Mouse (Mus musculus) limb, embryonic 14.5 days (tissue): ENCODE measurements around the gene Gm42791. TPM values are rescaled to one million over a fixed set of nuclear protein-coding genes. Genes with fewer than 3 reads are reported as not detected.

ENCODE experiments used
- ATAC-seq: fragments of 200-750 bp; cut with Nextera tagmentation; 2 replicates; pipeline ENCODE4 v1.8.0; 2017; ENCODE audit warnings: low read depth, moderate number of reproducible peaks, moderate TSS enrichment; ENCODE audit not compliant: low FRiP score
- DNase-seq: peaks from one replicate; pipeline ENCODE4 v3.0.0-alpha.2; 2015; ENCODE audit warnings: low spot score
- H3K27ac ChIP-seq: fragments of 300-500 bp; sonication (generic); replicated peaks from 2 replicates; pipeline ENCODE4 v1.5.1; 2014; ENCODE audit warnings: low read depth, mild to moderate bottlenecking, low read length, moderate library complexity, mixed read lengths
- H3K27me3 ChIP-seq: fragments of 300-500 bp; sonication (generic); 2 replicates; pipeline ENCODE4 v1.6.1; 2014; ENCODE audit warnings: low read length, mixed read lengths; ENCODE audit not compliant: control insufficient read depth, insufficient read depth
- H3K36me3 ChIP-seq: fragments of 300-500 bp; sonication (generic); 2 replicates; pipeline ENCODE4 v1.6.1; 2014; ENCODE audit warnings: mild to moderate bottlenecking, low read length, moderate library complexity, mixed read lengths; ENCODE audit not compliant: control insufficient read depth, insufficient read depth
- H3K4me1 ChIP-seq: fragments of 300-500 bp; sonication (generic); 2 replicates; pipeline ENCODE4 v1.6.1; 2014; ENCODE audit warnings: antibody characterized with exemption, low read length, mixed read lengths; ENCODE audit not compliant: control insufficient read depth, insufficient read depth
- H3K4me2 ChIP-seq: fragments of 300-500 bp; sonication (generic); replicated peaks from 2 replicates; pipeline ENCODE4 v1.6.1; 2014; ENCODE audit warnings: low read depth, mild to moderate bottlenecking, low read length, moderate library complexity; ENCODE audit not compliant: severe bottlenecking
- H3K4me3 ChIP-seq: fragments of 300-500 bp; sonication (generic); replicated peaks from 2 replicates; pipeline ENCODE4 v1.5.1; 2014; ENCODE audit warnings: low read length
- H3K9ac ChIP-seq: fragments of 300-500 bp; sonication (generic); 2 replicates; pipeline ENCODE4 v1.6.1; 2014; ENCODE audit warnings: mild to moderate bottlenecking, low read depth, low read length, moderate library complexity; ENCODE audit not compliant: severe bottlenecking
- H3K9me3 ChIP-seq: fragments of 300-500 bp; sonication (generic); 2 replicates; pipeline ENCODE4 v1.6.1; 2016; ENCODE audit warnings: low read length; ENCODE audit not compliant: control insufficient read depth
- POLR2A ChIP-seq: fragments of 200-500 bp; IDR thresholded peaks from 2 replicates; pipeline ENCODE4 v1.8.0; 2012; ENCODE audit warnings: inconsistent platforms, mild to moderate bottlenecking, moderate library complexity, borderline replicate concordance; ENCODE audit not compliant: insufficient read depth, insufficient read length; ENCODE audit errors: extremely low read depth
- WGBS: fragments of 180-500 bp; shearing (Covaris S2); extraction: QIAGEN DNeasy Blood & Tissue Kit; methylation state at CpG from one replicate; pipeline ENCODE4 v1.1.7; 2014; 5-methylcytosine and 5-hydroxymethylcytosine counted together
- polyA plus RNA-seq, 2 experiments: library from polyadenylated mRNA; depleted of rRNA in 1 of 2; stranded (reverse) in 1 of 2; unstranded in 1 of 2; fragments of >200 nt; fragmentation: Nextera tagmentation in 1 of 2; extraction: Ambion mirVana in 1 of 2; gene quantifications; 2 replicates each; pipeline versions ENCODE4 v1.2.1 to v1.2.3; 2012 to 2014

Gene Gm42791
- polyA plus RNA-seq, 2 experiments, result not detected

GRCm38 (mm10) chr5:149027389-149027788 is 32.4 kb upstream of the Gm42791 start:
- Histone ChIP-seq H3K27ac (no peak overlapping the region), H3K4me3 (no peak overlapping the region), H3K4me2 (no peak overlapping the region), H3K27me3 (no peaks in the 10 kb centered on the region), H3K9ac (no peak overlapping the region), H3K9me3 (no peaks in the 10 kb centered on the region), H3K4me1 (peaks cover 22% of the 10 kb centered on the region; the same call in 1 of the 2 replicates), H3K36me3 (no peaks in the 10 kb centered on the region)
- DNase-seq (no peak), ATAC-seq (no peak)
- TF ChIP-seq POLR2A, result no peak
- WGBS, result 80% methylated on average over 8 of the region's 8 CpGs

DNA sequence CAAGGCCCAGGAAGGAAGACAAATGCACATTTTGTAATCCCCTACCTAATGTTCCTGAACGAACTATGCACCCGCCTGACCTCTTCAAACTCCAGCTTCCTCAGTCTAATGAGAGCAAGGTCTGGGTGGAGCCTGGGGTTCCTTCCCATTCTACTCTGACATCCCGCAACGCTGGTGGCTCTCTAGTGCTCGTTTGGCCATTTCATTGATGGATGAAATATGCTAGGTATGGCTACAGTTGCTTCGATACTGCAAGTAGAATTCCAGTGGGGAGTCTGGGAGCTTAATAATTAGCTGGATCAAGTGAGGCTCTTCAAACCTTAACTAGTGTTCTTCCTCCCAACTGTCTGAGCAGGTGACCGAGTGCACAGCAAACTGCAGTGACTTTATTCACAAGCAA is 26.2 kb upstream of the Gm42791 start:
- Histone ChIP-seq H3K4me1 (peaks cover 11% of the 10 kb centered on the region), H3K9me3 (no peaks in the 10 kb centered on the region), H3K27ac (no peak overlapping the region), H3K4me3 (no peak overlapping the region), H3K9ac (no peak overlapping the region), H3K27me3 (no peaks in the 10 kb centered on the region), H3K4me2 (peak overlapping the region; percentile 15; the same call in 1 of the 2 replicates), H3K36me3 (no peaks in the 10 kb centered on the region)
- WGBS, result 53% methylated on average over 7 of the region's 7 CpGs
- DNase-seq (no peak), ATAC-seq (no peak)
- no peak for TF ChIP-seq POLR2A

GRCm38 (mm10) chr5:149020681-149021062 is 25.7 kb upstream of the Gm42791 start:
- WGBS, result 75% methylated on average over 16 of the region's 16 CpGs
- Histone ChIP-seq H3K9ac (no peak overlapping the region), H3K27ac (no peak overlapping the region), H3K9me3 (no peaks in the 10 kb centered on the region), H3K4me1 (peaks cover 14% of the 10 kb centered on the region), H3K27me3 (no peaks in the 10 kb centered on the region), H3K4me3 (no peak overlapping the region), H3K36me3 (no peaks in the 10 kb centered on the region), H3K4me2 (peak overlapping the region; percentile 15; the same call in 1 of the 2 replicates)
- ATAC-seq (no peak), DNase-seq (no peak)
- TF ChIP-seq POLR2A, result no peak

DNA sequence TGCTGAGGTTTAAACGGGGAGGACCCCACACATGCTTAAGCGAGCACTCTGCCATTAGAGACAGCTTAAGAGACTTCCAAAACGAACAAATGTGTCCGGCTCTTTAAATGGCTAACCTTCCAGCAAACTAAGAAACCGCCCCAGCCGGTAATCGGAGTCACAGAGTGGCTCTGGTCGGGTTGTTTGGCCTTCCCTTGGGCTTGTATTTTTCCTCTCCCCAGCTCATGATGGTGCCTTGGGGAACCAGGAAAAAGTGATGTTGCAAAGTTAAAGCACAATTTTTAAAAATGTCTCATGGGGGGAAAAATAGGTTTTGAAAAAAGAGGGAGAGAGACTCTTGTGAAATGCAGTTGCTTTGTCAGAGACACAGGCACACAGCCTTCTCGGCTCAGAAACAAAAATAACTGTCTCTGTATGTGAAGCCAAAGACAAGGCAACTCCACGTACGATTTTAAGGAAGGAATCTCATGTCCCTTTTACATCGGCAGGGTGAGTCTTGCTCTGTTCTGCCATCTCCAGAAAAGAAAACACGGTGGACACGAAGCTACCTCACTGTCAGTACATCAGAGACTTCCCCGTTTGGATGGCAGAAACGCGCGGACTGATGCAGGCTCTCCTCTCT is 25.2 kb upstream of the Gm42791 start:
- no peaks in the 10 kb centered on the region for H3K9me3 ChIP-seq
- H3K9ac ChIP-seq, result no peak overlapping the region
- no peaks in the 10 kb centered on the region for H3K27me3 ChIP-seq
- no peak overlapping the region for H3K27ac ChIP-seq
- H3K4me1 ChIP-seq, result peaks cover 14% of the 10 kb centered on the region
- H3K4me2 ChIP-seq, result peak overlapping the region; percentile 15; the same call in 1 of the 2 replicates
- H3K4me3 ChIP-seq, result no peak overlapping the region
- 44% methylated on average over 18 of the region's 18 CpGs for WGBS
- no peak for ATAC-seq
- no peak for TF ChIP-seq POLR2A
- DNase-seq, result no peak
- no peaks in the 10 kb centered on the region for H3K36me3 ChIP-seq

DNA sequence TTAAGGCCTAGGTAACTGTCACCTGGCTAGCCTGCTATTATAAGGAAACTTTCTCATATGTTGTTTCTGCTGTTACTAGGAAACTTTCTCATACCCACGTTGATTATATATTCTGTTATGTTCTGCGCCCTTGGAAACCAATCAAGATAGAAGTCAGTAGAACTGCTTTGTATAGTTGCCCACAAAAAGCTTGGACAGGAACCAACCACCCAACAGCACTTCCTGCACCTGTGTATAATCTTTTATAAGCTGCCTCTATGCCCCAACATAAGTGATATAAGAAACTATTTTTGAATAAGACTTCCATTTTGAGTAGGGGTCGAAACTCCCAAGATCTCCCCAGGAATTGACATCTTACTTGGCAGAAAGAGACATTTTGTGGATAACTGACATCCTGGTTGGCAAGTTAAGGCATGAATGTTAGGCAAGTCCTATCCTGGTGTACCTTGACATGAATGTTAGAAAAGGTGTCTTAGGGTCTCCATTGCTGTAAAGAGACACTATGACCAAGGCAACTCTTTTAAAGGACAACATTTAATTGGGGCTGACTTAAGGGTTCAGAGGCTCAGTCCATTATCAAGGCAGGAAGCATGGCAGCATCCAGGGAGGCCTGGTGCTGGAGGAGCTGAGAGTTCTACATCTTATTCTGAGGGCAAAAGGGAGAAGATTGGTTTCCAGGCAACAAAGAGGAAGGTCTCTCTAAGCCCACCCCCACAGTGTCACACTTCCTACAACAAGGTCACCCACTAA is 22.9 kb upstream of the Gm42791 start:
- no peak overlapping the region for H3K27ac ChIP-seq
- no peak for TF ChIP-seq POLR2A
- H3K4me2 ChIP-seq, result no peak overlapping the region
- H3K9ac ChIP-seq, result no peak overlapping the region
- H3K36me3 ChIP-seq, result no peaks in the 10 kb centered on the region
- H3K9me3 ChIP-seq, result no peaks in the 10 kb centered on the region
- no peak for ATAC-seq
- no peaks in the 10 kb centered on the region for H3K27me3 ChIP-seq
- DNase-seq, result no peak
- 77% methylated on average over 3 of the region's 3 CpGs for WGBS
- no peak overlapping the region for H3K4me3 ChIP-seq
- peaks cover 25% of the 10 kb centered on the region for H3K4me1 ChIP-seq
